Mouse (Mus musculus) c-Kit-positive CD71-positive TER-119-negative erythroid progenitor cells, embryonic 14.5 days (primary cell): Measurements from ENCODE around the gene Psd4.
A peak's percentile ranks its signal among the peaks of the same experiment; 100 is the strongest.

ENCODE experiments used
- DNase-seq: peaks from one replicate; pipeline ENCODE4 v3.0.0-alpha.2; 2013; ENCODE audit warnings: low read depth

Gene Psd4

GRCm38 (mm10) chr2:24386158-24386963 is 19.0 kb downstream of the Psd4 start:
- DNase-seq: peak; percentile 43

- DNase-seq: no peak
Observed at GRCm38 (mm10) chr2:24386964-24387320, 19.6 kb downstream of the Psd4 start.

GRCm38 (mm10) chr2:24387361-24388283 is 20.2 kb downstream of the Psd4 start:
- DNase-seq: no peak

DNA sequence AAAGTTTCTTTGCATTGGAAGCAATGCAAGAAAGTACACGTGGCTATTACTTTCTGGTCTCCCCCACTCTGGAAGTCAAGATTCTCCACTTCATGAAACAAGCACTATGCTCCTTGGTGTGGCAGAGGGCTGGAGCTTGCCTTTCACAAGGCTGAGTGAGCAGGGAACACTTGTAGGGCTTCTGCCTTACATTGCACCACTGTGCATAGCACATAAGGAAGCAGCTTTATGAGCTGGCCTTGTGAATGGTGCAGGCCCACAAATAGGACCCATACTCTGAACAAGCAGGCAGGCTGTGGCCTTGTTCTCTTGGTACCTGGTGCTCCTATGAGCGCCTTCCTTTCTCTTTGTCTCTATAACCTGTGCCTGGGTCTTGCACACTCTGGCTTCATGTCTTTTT is 25.9 kb downstream of the Psd4 start:
- DNase-seq: no peak

DNA sequence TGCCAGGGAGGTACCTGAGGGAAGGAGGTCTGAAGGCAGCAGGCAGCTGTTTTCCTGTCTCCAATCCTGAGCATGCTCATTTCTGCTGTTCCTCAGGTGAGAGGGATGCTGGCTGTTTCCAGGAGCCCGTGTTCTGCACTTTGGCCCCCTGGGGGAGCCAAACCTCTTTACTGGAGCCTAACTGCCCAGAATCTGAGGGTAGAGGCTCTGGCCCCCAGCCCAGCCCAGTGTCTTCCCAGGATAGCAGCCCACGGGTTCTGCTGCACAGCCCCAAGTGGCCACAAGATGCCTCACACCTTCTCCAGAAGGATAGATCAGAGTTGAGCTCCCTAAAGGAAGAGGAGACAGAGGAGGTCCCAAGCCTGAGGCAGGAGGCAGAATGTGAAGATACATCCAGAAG is 29.7 kb downstream of the Psd4 start:
- no peak for DNase-seq

GRCm38 (mm10) chr2:24400711-24401110 is 33.3 kb downstream of the Psd4 start:
- no peak for DNase-seq

DNA sequence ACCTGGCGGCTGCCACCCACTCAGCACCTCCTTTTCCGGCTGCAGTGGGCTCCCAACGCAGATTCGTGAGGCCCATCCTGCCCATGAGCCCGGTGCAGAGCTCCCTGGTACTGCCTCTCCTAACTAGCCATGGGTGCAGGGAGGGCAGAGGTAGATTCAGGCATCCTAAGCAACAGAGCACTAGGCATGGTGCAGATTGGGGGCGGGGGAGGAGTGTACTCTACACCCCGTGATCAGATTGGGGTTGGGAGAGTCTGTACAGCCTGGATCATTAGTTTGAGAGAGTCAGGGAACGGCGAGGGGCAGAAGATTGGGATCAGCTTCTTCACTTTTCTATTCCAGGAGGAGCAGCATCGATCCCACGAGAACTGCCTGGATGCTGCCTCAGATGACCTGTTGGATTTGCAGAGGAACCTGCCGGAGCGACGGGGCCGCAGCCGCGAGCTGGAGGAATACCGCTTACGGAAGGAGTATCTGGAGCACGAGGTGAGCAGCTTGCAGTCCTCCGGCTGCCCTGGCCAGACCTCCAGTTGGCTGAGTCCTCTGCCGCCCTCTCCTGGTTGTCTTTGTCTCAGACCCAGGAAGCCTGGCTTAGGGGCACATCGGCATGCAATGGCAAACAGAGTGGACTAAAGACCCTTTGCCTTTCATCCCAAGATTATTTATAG is 38.1 kb downstream of the Psd4 start:
- peak; percentile 40 for DNase-seq

GRCm38 (mm10) chr2:24407701-24408485 is 40.5 kb downstream of the Psd4 start:
- no peak for DNase-seq

DNA sequence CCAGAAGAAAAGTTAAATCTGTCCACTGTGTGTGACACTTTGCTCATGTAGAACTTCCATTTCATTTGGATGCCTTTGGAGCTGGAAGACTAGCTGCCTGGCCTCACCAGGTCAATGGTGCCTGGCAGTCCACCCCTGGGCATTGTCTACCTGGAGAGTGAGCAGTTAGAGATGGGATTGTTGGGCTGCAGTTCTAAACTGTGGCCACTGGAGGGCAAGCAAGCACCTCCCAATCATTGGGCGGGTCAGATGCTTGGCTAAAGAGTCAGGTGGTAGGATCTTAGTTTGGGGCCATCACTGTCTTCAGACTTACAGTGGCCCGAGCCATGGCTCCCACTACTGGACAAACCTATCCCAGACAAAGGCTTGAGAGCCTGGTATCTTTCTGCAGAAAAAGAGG is 41.8 kb downstream of the Psd4 start:
- peak; percentile 48 for DNase-seq

GRCm38 (mm10) chr2:24413172-24413571 is 45.8 kb downstream of the Psd4 start:
- DNase-seq: no peak

DNA sequence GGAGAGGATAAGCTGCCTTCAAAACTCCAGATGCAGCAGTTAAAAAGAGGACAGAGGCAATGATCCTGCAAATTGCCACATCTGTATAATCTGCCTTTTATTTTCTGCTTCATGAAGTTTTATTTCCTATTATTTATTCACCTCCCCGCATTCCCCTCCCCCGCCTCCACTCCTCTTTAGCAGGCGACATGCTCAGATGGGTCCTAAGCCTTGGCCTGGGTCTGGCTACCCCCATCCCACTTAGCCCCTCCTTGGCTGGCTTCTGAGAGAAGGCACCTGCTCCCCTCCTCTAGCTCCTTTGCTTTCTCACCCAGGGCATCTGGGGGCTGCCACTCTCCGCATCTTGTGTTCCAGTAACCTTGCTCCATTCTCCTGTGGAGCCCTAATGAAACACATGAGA is 46.3 kb downstream of the Psd4 start:
- no peak for DNase-seq

DNA sequence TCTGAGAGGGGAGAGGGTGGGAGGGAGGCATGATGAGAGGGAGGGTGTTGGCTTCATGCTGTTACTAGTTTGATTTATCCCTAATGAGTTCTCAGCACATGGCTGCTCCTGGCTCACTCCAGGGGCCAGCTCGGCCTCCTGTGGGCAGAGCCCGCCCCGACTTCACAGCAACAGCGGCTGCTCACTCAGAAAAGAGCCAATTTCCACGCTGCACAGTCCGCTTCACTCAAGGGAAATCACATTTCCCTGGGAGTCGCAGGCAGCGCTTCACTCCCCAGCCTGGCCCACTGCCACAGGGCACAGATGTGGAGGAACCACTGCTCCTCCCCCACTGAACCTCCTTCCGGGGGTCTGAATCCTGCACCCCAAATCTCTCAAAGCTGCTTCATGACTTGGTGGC is 49.3 kb downstream of the Psd4 start:
- DNase-seq: no peak

- no peak for DNase-seq
Observed at GRCm38 (mm10) chr2:24417106-24417505, 49.7 kb downstream of the Psd4 start.

DNA sequence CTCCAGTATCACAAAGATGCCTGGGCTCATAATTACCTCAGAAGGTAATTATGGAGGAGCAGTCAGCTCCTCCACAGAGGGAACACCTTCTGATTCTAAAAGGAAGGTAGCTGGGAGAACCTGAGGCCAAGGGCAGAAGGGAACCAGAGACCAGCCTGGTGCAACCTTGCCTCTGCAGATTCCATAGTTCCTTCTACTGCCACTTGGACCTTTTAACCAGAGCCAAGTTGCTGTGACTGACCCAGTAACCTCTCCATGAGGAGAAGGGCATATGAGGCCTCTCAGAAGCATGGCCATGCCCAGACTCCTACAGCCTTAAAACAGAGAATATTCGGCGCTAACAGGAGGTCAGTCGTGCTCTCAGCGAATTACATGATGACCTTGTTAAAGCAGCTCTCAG is 50.2 kb downstream of the Psd4 start:
- no peak for DNase-seq

- no peak for DNase-seq
Observed at GRCm38 (mm10) chr2:24421211-24421863, 54.0 kb downstream of the Psd4 start.

- DNase-seq: no peak
Observed at GRCm38 (mm10) chr2:24422815-24423214, 55.4 kb downstream of the Psd4 start.

DNA sequence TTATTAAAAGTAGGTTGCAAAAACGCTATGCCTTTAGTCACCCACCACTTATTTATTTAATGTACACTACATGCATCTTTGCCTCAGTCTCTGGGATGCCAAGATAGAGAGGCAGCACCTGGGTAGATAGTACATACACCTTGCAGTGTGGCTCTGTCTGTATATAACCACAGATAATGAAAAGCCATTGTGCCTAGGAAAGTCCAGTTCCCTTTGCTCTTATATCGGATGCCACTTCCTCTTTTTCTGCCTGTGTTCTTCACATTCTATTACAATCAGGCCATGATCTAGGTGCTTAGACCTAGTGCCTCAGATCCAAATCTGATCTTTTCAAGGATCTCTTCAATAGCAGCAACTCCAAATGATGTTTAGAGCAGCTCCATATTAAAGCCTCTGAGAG is 58.2 kb downstream of the Psd4 start:
- no peak for DNase-seq

- no peak for DNase-seq
Observed at GRCm38 (mm10) chr2:24427866-24428675, 60.7 kb downstream of the Psd4 start.

- no peak for DNase-seq
Observed at GRCm38 (mm10) chr2:24429806-24430205, 62.4 kb downstream of the Psd4 start.

- no peak for DNase-seq
Observed at GRCm38 (mm10) chr2:24434670-24435069, 67.3 kb downstream of the Psd4 start.
